Mouse (Mus musculus) activated CD4-positive, CD25-positive, alpha-beta regulatory T cell, adult 9 weeks (primary cell): ENCODE data around the gene Mospd3. TPM values are rescaled to one million over a fixed set of nuclear protein-coding genes. Genes with fewer than 3 reads are reported as not detected.

ENCODE experiments used
- polyA plus RNA-seq: library from polyadenylated mRNA; unstranded; fragments of 100-300 nt; shearing (Covaris generic); gene quantifications from one replicate; pipeline ENCODE4 v1.2.1, GENCODE M21; 2017

Gene Mospd3
- 94.8 TPM for polyA plus RNA-seq

DNA sequence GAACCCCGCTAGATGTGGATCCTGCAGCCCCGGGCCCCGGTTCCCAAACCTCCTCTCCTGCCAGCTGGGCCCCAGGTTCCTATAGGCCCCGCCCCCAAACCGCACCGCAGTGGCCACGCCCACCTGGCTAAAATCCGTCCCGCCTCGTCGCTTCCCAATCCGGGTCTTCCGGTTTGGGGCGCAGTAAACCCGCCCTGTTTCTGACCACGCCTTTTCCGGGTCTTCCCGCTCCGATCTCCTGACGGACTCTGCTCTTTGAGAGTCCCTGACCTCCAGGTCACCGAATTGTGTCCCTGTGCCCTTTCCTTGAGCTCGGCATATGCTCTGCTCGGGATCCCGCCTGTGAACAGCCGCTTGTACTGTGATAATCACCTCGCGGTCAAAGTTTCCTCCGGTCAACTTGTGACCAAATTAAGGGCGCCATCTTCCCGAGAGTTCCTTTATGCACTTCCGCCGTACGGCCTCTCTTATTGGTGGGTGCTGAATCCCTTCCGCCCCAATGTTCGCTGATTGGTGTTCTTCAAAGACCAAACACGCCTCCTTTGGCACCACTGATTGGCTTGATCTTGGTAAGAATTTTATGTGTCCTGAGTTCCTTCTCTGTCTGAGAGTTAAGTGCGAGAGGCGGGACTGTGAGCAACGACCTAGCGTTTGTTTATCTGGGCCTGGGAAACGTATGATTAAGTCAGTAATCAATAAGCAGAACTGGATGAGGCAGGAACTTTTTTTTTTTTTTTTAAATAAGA is at the start of gene Mospd3:
TSS of gene Mospd3 (minus strand) at position 440 of the 746 bp plus-strand sequence.

DNA sequence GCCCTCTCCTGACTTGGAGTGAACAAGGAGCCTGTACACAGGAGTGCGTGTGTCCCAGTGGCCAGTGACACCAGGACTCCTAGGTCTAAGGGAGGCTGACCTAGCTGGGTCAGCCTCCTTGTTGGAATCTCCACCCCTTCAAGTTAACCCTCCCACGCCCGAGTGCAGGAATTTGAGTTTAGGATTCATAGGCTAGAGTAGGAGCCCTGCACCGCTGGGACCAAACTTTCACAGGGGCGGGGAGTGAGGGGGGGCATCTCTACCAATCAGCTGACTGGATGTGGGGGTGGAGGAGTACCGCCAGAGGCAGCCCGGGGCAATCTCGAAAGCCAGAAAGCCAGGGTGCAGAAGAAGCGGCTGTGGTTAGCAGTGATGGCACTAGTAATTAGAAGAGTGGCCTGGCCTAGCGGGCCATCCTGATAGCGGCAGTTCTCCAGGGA is 44.8 kb upstream of the Mospd3 start, which contains the start of gene Irs3:
TSS of gene Irs3 (minus strand) at position 63 of the 440 bp plus-strand sequence.

DNA sequence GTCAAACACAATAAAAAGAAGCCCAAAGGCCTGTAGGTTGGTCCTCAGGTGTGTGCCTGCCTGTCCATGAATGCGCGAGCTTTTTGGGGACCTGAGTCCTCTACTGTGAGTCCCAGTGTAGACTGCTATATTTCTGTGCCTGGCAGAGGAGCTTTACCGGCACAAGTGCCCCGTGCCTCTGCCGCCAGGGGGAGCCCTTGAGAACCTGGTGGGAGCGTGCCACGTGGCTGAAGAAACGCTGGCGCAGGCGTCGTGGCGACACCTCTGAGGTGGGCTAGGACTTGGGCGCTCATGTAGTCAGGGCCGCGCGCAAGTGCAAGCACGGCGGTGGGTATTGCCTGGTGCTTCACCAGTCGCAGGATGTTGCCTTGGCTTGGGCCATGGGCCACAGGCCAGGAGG is 40.2 kb upstream of the Mospd3 start, which contains the start of gene Sap25:
TSS of gene Sap25 (plus strand) at position 281 of the 400 bp plus-strand sequence.

DNA sequence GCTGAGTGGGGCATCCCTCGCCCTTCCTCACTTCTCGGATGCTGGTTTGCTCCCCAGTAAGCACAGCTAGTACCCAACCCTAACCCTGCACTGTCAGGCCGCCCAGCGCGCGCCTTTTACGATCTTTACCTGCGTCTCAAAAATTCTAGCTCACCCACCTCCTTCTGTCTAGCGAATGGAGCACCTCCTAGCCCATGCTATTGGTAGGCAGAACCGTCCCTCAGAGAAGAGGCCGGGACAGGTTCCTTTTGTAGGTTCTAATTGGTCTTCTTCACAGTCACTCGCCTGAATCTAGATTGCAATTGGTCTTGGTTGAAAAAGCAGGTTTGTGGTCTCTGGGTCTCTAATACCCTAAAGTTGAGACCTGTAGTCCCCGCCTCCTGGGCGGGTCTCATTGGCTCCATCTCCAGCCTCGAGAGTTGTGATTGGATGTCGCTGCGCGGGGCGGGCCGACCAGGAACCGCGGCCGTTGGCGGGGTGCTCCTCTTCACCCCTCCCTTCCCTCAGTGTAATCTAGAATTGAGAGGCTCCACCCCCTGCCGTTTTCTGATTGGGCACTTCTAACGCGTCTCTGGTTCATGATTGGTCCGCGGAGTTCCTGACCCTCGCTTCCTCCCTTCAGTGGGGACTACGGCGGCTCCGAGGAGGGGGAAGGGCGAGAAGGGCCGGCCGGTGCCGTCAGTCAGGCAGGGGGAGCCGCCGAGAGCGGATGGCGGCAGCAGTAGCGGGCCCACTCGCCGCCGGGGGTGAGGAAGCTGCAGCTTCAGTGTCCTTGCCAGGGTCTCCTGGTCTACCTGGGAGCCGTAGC is 27.8 kb upstream of the Mospd3 start, which contains the start of the genes Fbxo24, Lrch4 and Gm20605:
TSS of gene Fbxo24 (minus strand) at position 505 of the 808 bp plus-strand sequence.
TSS of gene Lrch4 (plus strand) at position 624 of the 808 bp plus-strand sequence.
TSS of gene Gm20605 (plus strand) at position 678 of the 808 bp plus-strand sequence.

DNA sequence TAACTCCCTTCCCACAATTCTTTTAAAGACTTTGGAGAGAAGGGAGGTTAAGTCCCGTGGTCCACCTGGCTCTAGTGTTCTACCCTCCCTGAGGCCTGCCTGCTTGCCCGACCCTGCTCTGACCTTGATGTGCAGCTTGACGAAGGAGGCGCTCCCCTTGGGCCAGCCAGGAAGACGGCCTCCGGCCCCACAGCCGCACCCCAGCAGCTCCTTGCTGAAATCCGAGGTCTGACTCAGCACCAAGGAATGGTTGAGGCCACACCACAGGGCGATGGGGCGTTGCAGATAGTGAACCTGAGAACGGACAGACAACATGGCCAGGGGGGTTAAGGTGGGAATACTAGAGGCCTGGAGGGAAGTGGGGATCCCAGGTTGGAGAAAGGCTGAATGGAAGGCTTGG is 12.7 kb upstream of the Mospd3 start, which contains the start of gene Pcolce:
TSS of gene Pcolce (minus strand) at position 235 of the 400 bp plus-strand sequence.

DNA sequence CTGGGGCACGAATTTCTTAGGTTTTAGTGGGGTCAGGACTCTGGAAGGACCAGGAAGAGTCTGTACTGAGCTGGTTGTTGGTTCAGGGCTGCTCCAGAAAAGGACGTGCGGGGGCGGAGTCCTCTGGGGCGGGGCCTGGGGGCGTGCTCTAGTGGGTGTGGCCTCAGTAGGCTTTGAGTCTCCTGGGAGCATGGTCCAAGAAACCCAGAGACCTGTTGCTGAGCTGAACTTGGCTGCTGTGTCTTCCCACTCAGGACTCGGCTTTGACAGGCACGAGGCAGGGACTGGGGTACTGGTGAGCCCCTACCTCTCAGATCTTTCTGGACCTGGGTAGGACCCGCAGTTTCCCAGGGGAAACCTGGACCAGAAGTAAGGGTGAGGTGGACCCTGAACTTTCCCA is 31.2 kb downstream of the Mospd3 start, which contains the start of gene Tfr2:
TSS of gene Tfr2 (plus strand) at position 176 of the 400 bp plus-strand sequence.

DNA sequence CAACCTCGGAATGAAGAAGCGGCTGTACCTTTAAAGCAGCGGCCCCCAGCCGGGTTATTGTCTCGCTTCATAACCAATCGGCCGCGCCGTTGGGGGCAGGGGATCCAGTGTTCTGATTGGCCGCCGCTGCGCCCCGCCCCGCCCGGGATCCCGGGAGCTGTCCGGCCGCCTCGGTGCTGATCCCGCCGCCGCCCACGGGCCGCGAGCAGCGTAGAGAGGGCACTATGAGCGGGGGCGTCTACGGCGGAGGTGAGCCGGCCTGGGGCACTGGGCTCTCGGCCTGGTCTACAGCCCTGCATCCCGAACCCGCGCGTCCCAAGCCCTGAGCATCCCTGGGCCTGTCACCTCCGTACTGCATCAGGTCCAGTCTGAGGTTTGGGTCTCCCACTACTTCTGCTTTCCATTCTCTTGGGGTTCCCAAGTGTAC is 47.4 kb downstream of the Mospd3 start, which contains the start of gene Actl6b:
TSS of gene Actl6b (plus strand) at position 107 of the 427 bp plus-strand sequence.

Other genes starting within 250 kb of the Mospd3 start
- gene Zan, start 124.0 kb downstream of the Mospd3 start, polyA plus RNA-seq: 0.26 TPM
- gene Pop7, start 98.5 kb downstream of the Mospd3 start, polyA plus RNA-seq: 52.7 TPM
- gene Gigyf1, start 82.5 kb downstream of the Mospd3 start, polyA plus RNA-seq: 3.3 TPM
- not detected for gene Epo, start 67.8 kb downstream of the Mospd3 start, polyA plus RNA-seq
- 216 TPM for gene Gnb2, start 67.5 kb downstream of the Mospd3 start, polyA plus RNA-seq
- not detected for gene Actl6b, start 47.5 kb downstream of the Mospd3 start, polyA plus RNA-seq
- gene Tfr2, start 31.2 kb downstream of the Mospd3 start, polyA plus RNA-seq: 0.68 TPM
- gene Pcolce, start 12.7 kb upstream of the Mospd3 start, polyA plus RNA-seq: 2.3 TPM
- 0.40 TPM for gene Fbxo24, start 27.9 kb upstream of the Mospd3 start, polyA plus RNA-seq
- 322 TPM for gene Lrch4, start 28.1 kb upstream of the Mospd3 start, polyA plus RNA-seq
- gene Gm20605, start 28.1 kb upstream of the Mospd3 start, polyA plus RNA-seq: 81.4 TPM
- 137 TPM for gene Sap25, start 40.3 kb upstream of the Mospd3 start, polyA plus RNA-seq
- not detected for gene Irs3, start 44.7 kb upstream of the Mospd3 start, polyA plus RNA-seq
- 31.3 TPM for gene Agfg2, start 83.7 kb upstream of the Mospd3 start, polyA plus RNA-seq
- 1.7 TPM for gene Nyap1, start 140.5 kb upstream of the Mospd3 start, polyA plus RNA-seq
- gene Tsc22d4, start 144.7 kb upstream of the Mospd3 start, polyA plus RNA-seq: 458 TPM
- gene Ppp1r35, start 177.8 kb upstream of the Mospd3 start, polyA plus RNA-seq: 27.6 TPM
- 17.9 TPM for gene Mepce, start 186.6 kb upstream of the Mospd3 start, polyA plus RNA-seq
- 10.8 TPM for gene Zcwpw1, start 186.7 kb upstream of the Mospd3 start, polyA plus RNA-seq
- gene Pilra, start 235.2 kb upstream of the Mospd3 start, polyA plus RNA-seq: 1.9 TPM